Mouse (Mus musculus) hindbrain, embryonic 10.5 days (tissue): ENCODE data around the gene Serpinb8. TPM values are rescaled to one million over a fixed set of nuclear protein-coding genes. Genes with fewer than 3 reads are reported as not detected.

Experiments used
- polyA plus RNA-seq: library from polyadenylated mRNA; unstranded; fragments of >200 nt; fragmentation: Nextera tagmentation; extraction: Ambion mirVana; gene quantifications from 2 replicates; pipeline ENCODE4 v1.2.1, GENCODE M21; 2016

The Serpinb8 gene
- polyA plus RNA-seq, 1 experiment from 2014 or later, result 2.0 TPM

Other genes with a start within 250 kb of the Serpinb8 start
- not detected in 2 replicates for gene Serpinb11, start 228.8 kb upstream of the Serpinb8 start, polyA plus RNA-seq
- 0.31 TPM in 1 of 2 replicates, not detected in the other for gene Serpinb7, start 190.4 kb upstream of the Serpinb8 start, polyA plus RNA-seq
- 0.22 TPM in 1 of 2 replicates, not detected in the other for gene Serpinb2, start 78.6 kb upstream of the Serpinb8 start, polyA plus RNA-seq